Mouse (Mus musculus) bone marrow macrophage, adult 2 months (primary cell): ENCODE measurements at regions not wholly inside any gene's neighbourhood (a gene's known extent, or its start where the extent isn't known, plus 50 kb on each side); places are given as distances from the start of the nearest gene placed in this dataset.

Experiments used
- CTCF ChIP-seq: IDR thresholded peaks from 2 replicates; pipeline ENCODE4 v1.5.1; 2012; ENCODE audit warnings: low read depth, mild to moderate bottlenecking, low read length, moderate library complexity
- POLR2A ChIP-seq: IDR thresholded peaks from 2 replicates; pipeline ENCODE4 v1.6.1; 2012; ENCODE audit warnings: mild to moderate bottlenecking, low read depth, low read length, borderline replicate concordance

- TF ChIP-seq CTCF (no peak), POLR2A (no peak)
Measured at GRCm38 (mm10) chr19:54107103-54107821, 63.3 kb downstream of the Adra2a start.
